Mouse (Mus musculus): Measurements from ENCODE around the gene Krtap7-1.

DNA sequence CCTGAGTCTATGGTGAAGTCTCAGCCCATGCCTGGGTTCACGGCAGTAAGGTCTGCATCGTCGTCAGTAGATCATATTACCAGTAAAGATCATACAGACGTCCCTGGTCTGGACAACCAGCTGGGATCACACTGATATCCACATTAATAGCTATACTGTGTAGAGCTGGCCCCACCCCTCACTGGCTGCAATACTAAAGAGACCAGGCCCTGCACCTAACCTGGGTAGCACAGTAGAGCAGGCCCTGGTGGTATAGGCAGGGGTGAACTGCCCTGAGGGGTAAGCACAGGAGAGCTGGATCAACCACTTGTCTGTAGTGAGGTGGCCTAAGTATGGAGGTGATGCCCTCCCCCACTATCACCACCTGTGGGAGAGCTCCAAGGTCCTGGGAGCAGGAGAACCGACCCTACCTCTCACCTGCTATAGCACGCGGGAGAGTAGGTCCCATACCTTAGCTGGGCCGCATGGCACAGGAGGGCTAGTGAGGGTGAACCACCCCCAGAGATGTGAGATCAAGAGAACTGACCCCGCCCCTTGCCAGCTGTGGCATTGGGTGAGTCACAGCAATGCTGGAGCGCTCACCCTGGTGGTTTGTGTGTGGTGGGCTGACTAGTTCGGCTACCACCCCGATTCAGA is 30.3 kb downstream of the Krtap7-1 start:
- TF ChIP-seq POLR2A (IDR thresholded peaks at IDR 0.05; ENCODE audit: insufficient read depth, low read depth, low read length) (no peak), CTCF (IDR thresholded peaks at IDR 0.05) (no peak)
